Mouse (Mus musculus): ENCODE results near the gene Prex1.

Prex1 gene

DNA sequence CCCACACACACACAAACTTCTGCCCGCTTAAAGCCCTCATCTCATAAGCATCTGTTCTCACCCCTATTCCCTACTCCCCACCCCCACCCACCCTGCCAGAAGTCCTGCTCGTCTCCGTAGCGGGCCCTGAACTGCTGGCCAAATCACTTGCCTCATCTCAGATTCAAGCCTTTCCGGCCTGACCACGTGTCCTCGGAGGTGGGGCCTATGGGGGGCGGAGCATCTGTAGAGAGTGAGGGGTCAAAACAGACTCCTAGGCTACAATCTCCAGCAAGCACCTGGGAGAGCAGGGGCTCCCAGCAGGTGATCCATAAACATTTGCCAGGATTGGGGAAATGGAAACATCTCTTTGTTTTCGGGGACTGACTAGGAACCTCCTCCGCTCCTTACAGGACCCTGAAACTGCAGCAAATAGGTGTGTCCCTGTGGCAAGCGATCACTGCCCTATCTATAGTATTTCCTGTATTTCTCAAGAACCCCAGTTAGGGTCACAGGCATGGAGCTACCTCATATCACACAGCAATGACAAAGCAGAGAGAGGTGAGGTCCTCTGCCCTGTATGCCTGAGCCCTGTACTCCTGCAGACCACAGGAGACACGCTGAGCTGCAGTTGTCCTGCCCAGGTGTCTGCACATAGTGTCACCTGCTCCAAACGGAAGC is 29.6 kb downstream of the Prex1 start:
- peak; percentile 55 to 59 for DNase-seq

- no peak for DNase-seq
Measured at GRCm38 (mm10) chr2:166682866-166683265, 30.8 kb downstream of the Prex1 start.

GRCm38 (mm10) chr2:166678959-166679759 is 34.5 kb downstream of the Prex1 start:
- no peak for DNase-seq

DNA sequence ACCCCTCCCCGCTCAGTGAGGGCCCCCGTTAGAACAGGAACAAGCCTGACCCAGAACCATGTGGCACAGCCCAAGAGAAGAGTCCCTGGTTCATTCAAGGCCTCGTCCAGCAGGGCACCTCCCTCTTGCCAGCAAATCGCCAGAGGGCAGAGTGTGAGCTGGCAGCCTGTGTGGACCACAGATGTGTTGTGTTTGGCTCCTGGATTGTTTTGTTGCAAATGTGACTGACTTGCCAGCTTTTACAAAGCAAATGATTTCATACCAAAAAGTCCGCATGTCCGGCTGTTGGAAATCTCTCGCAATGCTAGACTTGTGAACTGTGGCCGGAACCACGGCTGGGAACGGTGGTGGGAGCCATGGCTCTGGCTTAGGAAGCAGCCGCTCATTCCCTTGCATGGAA is 36.7 kb downstream of the Prex1 start:
- DNase-seq = no peak

GRCm38 (mm10) chr2:166676498-166676897 is 37.1 kb downstream of the Prex1 start:
- DNase-seq = no peak

- DNase-seq = no peak
Measured at GRCm38 (mm10) chr2:166675588-166676444, 37.8 kb downstream of the Prex1 start.

DNA sequence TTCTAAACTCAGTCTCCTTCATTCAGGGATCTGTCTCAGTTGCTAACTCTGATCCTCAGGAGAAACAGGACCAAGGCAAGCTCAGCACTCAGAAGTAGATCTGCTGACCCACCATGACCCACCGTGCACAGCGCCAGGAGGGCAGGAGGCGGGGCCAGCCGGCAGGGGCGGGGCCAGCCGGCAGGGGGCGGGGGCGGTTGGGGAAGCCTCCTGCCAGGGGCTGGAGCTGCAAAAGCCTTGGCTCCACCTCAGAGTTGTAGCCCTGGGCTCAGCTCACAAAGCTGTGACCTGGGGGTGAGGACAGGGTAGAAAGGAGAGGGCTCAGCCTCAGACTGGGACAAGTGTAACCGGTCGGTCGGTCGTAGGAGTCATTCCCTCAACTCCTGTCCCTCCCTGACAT is 38.9 kb downstream of the Prex1 start:
- no peak for DNase-seq

DNA sequence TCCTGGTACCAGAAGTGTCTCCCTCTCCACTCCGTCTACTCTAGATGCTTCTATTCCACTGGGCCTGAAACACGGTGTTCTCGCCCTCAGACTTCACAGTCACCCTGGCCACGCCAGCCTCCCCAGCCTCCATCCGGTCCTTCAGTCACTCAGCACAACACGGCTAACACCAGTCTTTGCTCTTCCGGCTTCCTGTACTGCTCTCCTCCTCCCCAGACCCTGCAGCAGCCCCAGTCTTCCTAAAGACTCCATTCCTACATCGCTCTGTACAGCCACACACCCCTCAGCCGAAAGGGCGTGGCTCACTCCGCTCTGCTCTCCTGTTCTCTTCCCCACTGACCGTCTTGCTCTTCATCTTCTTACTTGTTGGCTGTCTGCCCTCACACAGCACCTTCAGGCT is 39.7 kb downstream of the Prex1 start:
- no peak for DNase-seq

GRCm38 (mm10) chr2:166672171-166672965 is 41.3 kb downstream of the Prex1 start:
- no peak for DNase-seq

GRCm38 (mm10) chr2:166671614-166672013 is 42.0 kb downstream of the Prex1 start:
- no peak for DNase-seq

DNA sequence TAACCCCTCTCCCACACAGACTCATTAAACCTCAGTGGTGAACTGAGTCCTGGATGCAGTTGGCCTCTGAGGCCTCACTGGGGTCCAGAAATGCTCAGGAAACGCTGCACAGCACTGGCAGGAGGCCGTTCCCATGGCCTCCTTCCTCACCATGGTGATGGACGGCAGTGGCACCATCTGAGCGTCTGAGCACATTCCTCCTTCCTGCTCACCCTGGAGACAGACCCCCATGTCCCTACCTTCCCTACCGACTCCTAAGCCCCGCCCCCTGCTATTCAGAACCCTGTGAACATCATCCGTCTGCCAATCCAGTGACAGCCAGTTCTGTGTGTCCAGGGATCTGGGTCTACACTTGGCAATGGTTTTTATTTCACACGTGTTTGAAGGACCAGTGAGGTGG is 42.6 kb downstream of the Prex1 start:
- DNase-seq = no peak

GRCm38 (mm10) chr2:166669922-166670321 is 43.7 kb downstream of the Prex1 start:
- DNase-seq = no peak

DNA sequence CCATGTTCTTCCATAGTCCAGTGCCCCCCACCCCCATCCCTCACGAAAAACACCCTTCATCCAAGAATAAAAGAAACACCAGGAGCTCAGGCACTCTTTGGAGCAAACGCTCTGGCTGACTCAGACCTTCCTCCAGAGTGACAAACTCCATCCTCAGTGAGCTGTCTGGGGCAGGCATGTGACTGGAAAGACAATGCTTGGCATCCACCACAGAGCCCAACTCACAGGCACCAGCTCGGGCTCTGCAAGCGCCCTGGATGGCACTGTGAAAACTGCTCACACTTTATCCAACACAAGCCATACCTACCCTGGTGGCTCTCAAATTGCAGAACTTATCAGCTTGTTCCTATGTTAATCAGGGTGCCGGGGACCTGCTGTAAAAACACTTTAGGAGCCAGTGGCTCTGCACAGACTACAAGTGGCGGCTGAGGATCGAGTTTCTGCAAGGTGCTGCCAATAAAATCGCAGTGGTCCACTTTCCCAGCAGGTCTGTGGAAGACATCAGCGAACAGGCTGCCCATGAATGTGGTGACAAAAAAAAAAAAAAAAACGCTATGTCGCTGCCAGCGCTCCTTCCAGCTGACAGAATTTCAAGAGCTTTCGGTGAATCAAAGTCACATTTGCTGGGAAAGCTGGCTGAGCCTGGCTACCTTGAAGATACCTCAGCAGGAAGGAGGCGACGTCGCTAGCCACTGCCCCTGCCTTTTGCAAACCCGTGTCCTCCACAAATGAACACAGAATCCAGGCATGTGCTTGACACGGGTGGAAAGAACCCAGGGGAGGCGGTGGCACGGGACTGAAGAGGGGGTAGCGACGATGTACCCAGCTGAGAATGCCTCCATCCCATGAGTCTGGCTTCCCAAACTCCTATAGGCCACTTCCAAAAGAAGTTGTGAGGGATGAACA is 45.6 kb downstream of the Prex1 start:
- no peak for DNase-seq

- DNase-seq = no peak
Measured at GRCm38 (mm10) chr2:166666175-166666574, 47.5 kb downstream of the Prex1 start.

DNA sequence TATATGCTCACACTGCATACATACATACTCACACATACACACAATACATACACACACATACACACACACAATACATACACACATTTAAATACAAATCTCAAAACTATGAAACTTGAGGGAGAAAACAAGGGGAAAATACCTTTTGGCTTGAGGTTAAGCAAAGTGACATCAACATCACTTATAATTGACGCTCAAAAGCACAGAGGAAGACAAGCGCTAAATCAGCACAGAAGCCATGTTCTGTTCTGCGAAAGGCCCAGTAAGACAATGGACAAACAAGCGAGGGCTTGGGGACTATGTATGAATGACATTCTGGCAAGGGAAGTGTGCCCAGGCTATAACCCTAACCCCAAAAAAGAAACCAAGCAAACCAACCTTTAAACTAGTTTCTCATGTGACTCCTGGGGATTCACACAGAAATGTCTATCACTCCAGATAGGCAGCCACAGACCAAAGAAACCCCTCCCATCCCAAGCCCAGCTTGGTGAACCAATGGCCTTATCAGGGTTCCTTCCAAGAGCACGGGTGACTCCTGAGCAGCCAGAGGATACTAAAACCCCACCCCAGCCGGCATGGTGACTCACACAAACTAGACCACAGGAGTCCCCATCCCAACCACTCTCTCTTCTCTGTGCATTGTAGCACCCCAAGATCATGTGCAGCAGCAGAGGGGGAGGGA is 48.2 kb downstream of the Prex1 start:
- DNase-seq = no peak

GRCm38 (mm10) chr2:166664506-166664905 is 49.1 kb downstream of the Prex1 start:
- DNase-seq = no peak

GRCm38 (mm10) chr2:166663250-166663961 is 50.2 kb downstream of the Prex1 start:
- no peak for DNase-seq

- DNase-seq = peak in 1 of 2 experiments; percentile 31
Measured at GRCm38 (mm10) chr2:166662595-166663160, 51.0 kb downstream of the Prex1 start.

DNA sequence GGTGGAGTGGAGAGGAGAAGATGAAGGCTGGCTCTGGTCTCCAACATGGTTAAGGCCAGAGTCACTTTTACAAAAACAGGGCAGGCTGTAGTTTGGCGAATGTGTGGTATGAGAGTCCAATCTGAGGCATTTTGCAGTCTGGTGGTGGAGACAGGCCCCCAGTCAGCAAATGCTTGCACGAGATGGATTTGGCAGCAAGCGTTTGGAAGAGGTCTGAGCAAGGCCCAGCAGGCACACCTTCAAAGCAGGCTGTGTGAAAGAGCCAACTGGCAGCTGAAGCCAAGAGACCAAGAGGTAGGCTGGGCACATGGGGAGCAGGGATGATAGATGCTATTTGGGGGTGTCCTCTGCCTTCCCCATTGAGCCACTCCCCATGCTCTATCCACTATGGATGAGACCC is 51.7 kb downstream of the Prex1 start:
- no peak for DNase-seq

DNA sequence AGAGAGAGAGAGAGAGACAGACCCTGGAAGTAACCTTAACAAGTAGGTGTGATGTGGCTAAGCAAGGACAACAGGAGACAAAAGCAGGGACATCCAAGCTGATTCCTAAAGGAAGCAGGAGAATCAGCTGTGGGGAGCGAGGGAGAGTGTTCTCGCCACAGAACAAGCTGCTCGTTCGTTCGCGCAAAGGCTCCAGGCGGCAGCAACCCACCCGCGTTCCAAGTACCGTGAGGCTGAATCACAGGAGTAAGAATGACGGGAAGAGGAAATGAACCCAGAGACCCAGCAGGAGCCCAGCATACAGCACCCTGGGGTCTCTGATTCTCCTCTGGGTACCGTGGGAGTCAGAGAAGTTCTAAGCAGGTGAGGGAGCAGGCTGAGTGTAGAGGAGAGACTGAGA is 52.1 kb downstream of the Prex1 start:
- no peak for DNase-seq

Data from lung, postnatal 4 days (tissue).